ENCODE assay signal across 9 mouse cellular contexts in genomic region chr9:103225464-103225863, GRCm38 (mm10). TPM values are rescaled to one million over a fixed set of nuclear protein-coding genes. Genes with fewer than 3 reads are reported as not detected.
A peak's percentile ranks its signal among the peaks of the same experiment; 100 is the strongest.
DNase-seq lines count a peak whose midpoint lies in the region; ATAC-seq and TF ChIP-seq lines count a peak whose summit lies in the region.
"Had no signal": no experiment of that assay in that cellular context is flagged by ENCODE, and none has a peak within 500 bp of the region (broad histone marks: within the 10 kb centered on the region; RNA-seq: fewer than 3 reads in every experiment).

No protein-coding gene starts in this region.

- no peak overlapping the region for H3K9ac ChIP-seq in liver, embryonic 12.5 days
- 0 out of 2 replicates have a peak overlapping the region, but pooled peaks have one; percentile 11 for H3K9ac ChIP-seq in liver, postnatal 0 days (replicated peaks)
- H3K9ac ChIP-seq in forebrain, embryonic 16.5 days (replicated peaks; ENCODE audit: low read depth, low read length), result no peak overlapping the region
- H3K9ac ChIP-seq: liver, embryonic 15.5 days; stomach, embryonic 15.5 days had no signal

- intact Hi-C loops in left cerebral cortex, postnatal 36 days (cut with DNase I), result loop anchor here (5.0 kb wide), 1 partner anchor 77 kb away; no protein-coding TSS in a partner anchor

- peak; percentile 34 for DNase-seq in liver
- DNase-seq in liver, postnatal 0 days, result peak; percentile 55
- peak; percentile 43 for DNase-seq in thymus, postnatal 25 days
- no peak for DNase-seq in left cerebral cortex, postnatal 36 days (ENCODE audit: low spot score in 2 of 2)

- no peak overlapping the region for H3K4me2 ChIP-seq in liver, embryonic 12.5 days
- 0 out of 2 replicates have a peak overlapping the region, but pooled peaks have one; percentile 22 for H3K4me2 ChIP-seq in liver, postnatal 0 days (ENCODE audit: low read depth, low read length)
- no peak overlapping the region for H3K4me2 ChIP-seq in forebrain, embryonic 16.5 days (ENCODE audit: low read length)
- H3K4me2 ChIP-seq: stomach, embryonic 15.5 days had no signal

- ATAC-seq in liver, embryonic 12.5 days, result no peak
- peak; percentile 32 for ATAC-seq in liver, postnatal 0 days
- no peak for ATAC-seq in forebrain, embryonic 16.5 days

- peak; percentile 57; the same call in 1 of the 2 replicates for TF ChIP-seq CTCF in bone marrow macrophage, adult 2 months (IDR thresholded peaks at IDR 0.05; ENCODE audit: low read depth, low read length)
- peak; percentile 77 for TF ChIP-seq CTCF in liver, postnatal 0 days (IDR thresholded peaks at IDR 0.05; ENCODE audit: low read depth)

- TF ChIP-seq EP300 in liver, postnatal 0 days (IDR thresholded peaks at IDR 0.05; ENCODE audit: low read depth), result no peak

- no peaks in the 10 kb centered on the region for H3K9me3 ChIP-seq in liver, embryonic 12.5 days (replicated peaks)
- H3K9me3 ChIP-seq in liver, postnatal 0 days (ENCODE audit: low read length), result no peaks in the 10 kb centered on the region
- no peaks in the 10 kb centered on the region for H3K9me3 ChIP-seq in forebrain, embryonic 16.5 days (ENCODE audit: control insufficient read depth, low read length)
- H3K9me3 ChIP-seq: liver, embryonic 15.5 days; stomach, embryonic 15.5 days had no signal

- H3K27me3 ChIP-seq in liver, embryonic 12.5 days (replicated peaks), result peaks cover 10% of the 10 kb centered on the region; the same call in 1 of the 2 replicates
- no peaks in the 10 kb centered on the region for H3K27me3 ChIP-seq in liver, postnatal 0 days (ENCODE audit: insufficient read depth, low read length)
- no peaks in the 10 kb centered on the region for H3K27me3 ChIP-seq in forebrain, embryonic 16.5 days (replicated peaks; ENCODE audit: control insufficient read depth, insufficient read depth, low read length)
- H3K27me3 ChIP-seq: stomach, embryonic 15.5 days had no signal

- no peak overlapping the region for H3K4me3 ChIP-seq in liver, embryonic 12.5 days
- no peak overlapping the region for H3K4me3 ChIP-seq in bone marrow macrophage, adult 2 months (ENCODE audit: insufficient read depth, low read length)
- H3K4me3 ChIP-seq in liver, postnatal 0 days (ENCODE audit: low read depth, low read length), result no peak overlapping the region
- H3K4me3 ChIP-seq in forebrain, embryonic 16.5 days (replicated peaks; ENCODE audit: low read length), result no peak overlapping the region
- H3K4me3 ChIP-seq: liver, embryonic 15.5 days; stomach, embryonic 15.5 days had no signal

- H3K27ac ChIP-seq in liver, embryonic 12.5 days, result no peak overlapping the region
- H3K27ac ChIP-seq in bone marrow macrophage, adult 2 months (ENCODE audit: insufficient read depth, low read depth, low read length), result no peak overlapping the region
- H3K27ac ChIP-seq in liver, postnatal 0 days (ENCODE audit: low read depth), result no peak overlapping the region; the same call in 1 of the 2 replicates
- H3K27ac ChIP-seq in forebrain, embryonic 16.5 days (ENCODE audit: low read length), result no peak overlapping the region
- H3K27ac ChIP-seq: liver, embryonic 15.5 days; stomach, embryonic 15.5 days had no signal

- no peak for TF ChIP-seq POLR2A in bone marrow macrophage, adult 2 months (IDR thresholded peaks at IDR 0.05; ENCODE audit: borderline replicate concordance, low read depth, low read length)

- peaks cover 13% of the 10 kb centered on the region for H3K36me3 ChIP-seq in liver, embryonic 12.5 days
- peaks cover 34% of the 10 kb centered on the region for H3K36me3 ChIP-seq in liver, postnatal 0 days (replicated peaks; ENCODE audit: insufficient read depth, low read length)
- no peaks in the 10 kb centered on the region for H3K36me3 ChIP-seq in forebrain, embryonic 16.5 days (ENCODE audit: control insufficient read depth, insufficient read depth)
- H3K36me3 ChIP-seq: stomach, embryonic 15.5 days had no signal

- 40% methylated on average over 3 of the region's 3 CpGs for WGBS in liver, embryonic 12.5 days (ENCODE audit: insufficient replicate concordance)
- 42% methylated on average over 3 of the region's 3 CpGs for WGBS in liver, postnatal 0 days (ENCODE audit: insufficient replicate concordance)
- WGBS in forebrain, embryonic 16.5 days, result 65% methylated on average over 3 of the region's 3 CpGs

- peaks cover 4% of the 10 kb centered on the region; the same call in 1 of the 2 replicates for H3K4me1 ChIP-seq in liver, embryonic 12.5 days
- peaks cover 10% of the 10 kb centered on the region for H3K4me1 ChIP-seq in bone marrow macrophage, adult 2 months (ENCODE audit: control insufficient read depth, insufficient read depth, low read length)
- peaks cover under 1% of the 10 kb centered on the region for H3K4me1 ChIP-seq in liver, postnatal 0 days (ENCODE audit: insufficient read depth)
- peaks cover 6% of the 10 kb centered on the region; the same call in 1 of the 2 replicates for H3K4me1 ChIP-seq in forebrain, embryonic 16.5 days (replicated peaks; ENCODE audit: control insufficient read depth, insufficient read depth, low read length)
- H3K4me1 ChIP-seq: stomach, embryonic 15.5 days had no signal

RNA-seq across cellular contexts. Expression of gene Gm20425, which starts 4.6 kb away (rescaled TPM):
- 4.9 and 5.2 TPM in 2 replicates for polyA plus RNA-seq in liver, embryonic 12.5 days (2016; fragmentation: Nextera tagmentation; extraction: Ambion mirVana)
- 1.5 and 2.1 TPM in 2 replicates for polyA plus RNA-seq in bone marrow macrophage, adult 2 months (2012; ENCODE audit: insufficient read depth, insufficient read length, missing spikeins)
- polyA plus RNA-seq in liver, postnatal 0 days (2015; fragmentation: Nextera tagmentation; extraction: Ambion mirVana), result 5.1 and 6.1 TPM in 2 replicates
- 1 to 10 TPM; 9.2 to 9.7 TPM for total RNA-seq in left cerebral cortex, postnatal 36 days (2021)
- polyA plus RNA-seq in forebrain, embryonic 16.5 days (2015; fragmentation: Nextera tagmentation; extraction: Ambion mirVana), result 2.0 TPM in 1 of 2 replicates, not detected in the other

RNA-seq across cellular contexts. Expression of gene Trf, which starts 4.8 kb away (rescaled TPM):
- 2,820 and 2,901 TPM in 2 replicates for polyA plus RNA-seq in liver, embryonic 12.5 days (2016; fragmentation: Nextera tagmentation; extraction: Ambion mirVana)
- polyA plus RNA-seq in bone marrow macrophage, adult 2 months (2012; ENCODE audit: insufficient read depth, insufficient read length, missing spikeins), result 478 and 513 TPM in 2 replicates
- polyA plus RNA-seq in liver, postnatal 0 days (2015; fragmentation: Nextera tagmentation; extraction: Ambion mirVana), result 28,598 and 33,336 TPM in 2 replicates
- total RNA-seq in left cerebral cortex, postnatal 36 days (2021), result 100 to 1,000 TPM; 136 to 214 TPM
- 29.6 and 31.3 TPM in 2 replicates for polyA plus RNA-seq in forebrain, embryonic 16.5 days (2015; fragmentation: Nextera tagmentation; extraction: Ambion mirVana)

RNA-seq across cellular contexts. Expression of gene Srprb, which starts 23.5 kb away (rescaled TPM):
- 30.3 and 31.5 TPM in 2 replicates for polyA plus RNA-seq in liver, embryonic 12.5 days (2016; fragmentation: Nextera tagmentation; extraction: Ambion mirVana)
- polyA plus RNA-seq in bone marrow macrophage, adult 2 months (2012; ENCODE audit: insufficient read depth, insufficient read length, missing spikeins), result 17.7 and 20.8 TPM in 2 replicates
- polyA plus RNA-seq in liver, postnatal 0 days (2015; fragmentation: Nextera tagmentation; extraction: Ambion mirVana), result 10.1 and 10.8 TPM in 2 replicates
- 10 to 100 TPM; 18.5 to 19.3 TPM for total RNA-seq in left cerebral cortex, postnatal 36 days (2021)
- 52.5 and 55.9 TPM in 2 replicates for polyA plus RNA-seq in forebrain, embryonic 16.5 days (2015; fragmentation: Nextera tagmentation; extraction: Ambion mirVana)

Comparison
In these comparisons a context has a peak if more than half of its experiments do, and no peak if none do; other contexts are left out.
1. DNase-seq: peak in liver (single experiment), liver, postnatal 0 days (single experiment) and thymus, postnatal 25 days (single experiment); none in left cerebral cortex, postnatal 36 days (0 of 2).
2. RNA of gene Trf, which starts 4.8 kb away (polyA plus RNA-seq): 28,598 to 33,336 TPM in liver, postnatal 0 days, 2,820 to 2,901 TPM in liver, embryonic 12.5 days and 478 to 513 TPM in bone marrow macrophage, adult 2 months; 29.6 to 31.3 TPM in forebrain, embryonic 16.5 days; every median in the first group is over 10 times any median in the second.